Mouse (Mus musculus) heart, adult 2 months (tissue): Measurements from ENCODE around the gene Slc12a7.

Experiments used
- CTCF ChIP-seq: fragments of 200-600 bp; IDR thresholded peaks from 2 replicates; pipeline ENCODE4 v1.8.1; 2022; ENCODE audit warnings: antibody characterized with exemption, mild to moderate bottlenecking, moderate library complexity
- EP300 ChIP-seq: fragments of 200-500 bp; IDR thresholded peaks from 2 replicates; pipeline ENCODE4 v1.6.1; 2011; ENCODE audit warnings: low read depth, low read length, control low read depth; ENCODE audit not compliant: insufficient read depth

- TF ChIP-seq CTCF = peak; percentile 60
- no peak for TF ChIP-seq EP300
These were observed 39.8 kb downstream of the Slc12a7 start for GRCm38 (mm10) chr13:73772655-73773054.
